Mouse (Mus musculus): ENCODE measurements at regions not wholly inside any gene's neighbourhood (a gene's known extent, or its start where the extent isn't known, plus 50 kb on each side); places are given as distances from the start of the nearest gene placed in this dataset.
"Not testable (repeated sequence)": the region's sequence is repeated elsewhere in the genome, so short reads cannot be mapped to it uniquely, and the experiment has no call there.

- DNase-seq, result not testable (repeated sequence)
Measured at GRCm38 (mm10) chr13:61957197-61957596, 172.5 kb upstream of the Zfp808 start.

GRCm38 (mm10) chr13:61978856-61979255 lies 150.8 kb upstream of the Zfp808 start:
- not testable (repeated sequence) for DNase-seq

DNA sequence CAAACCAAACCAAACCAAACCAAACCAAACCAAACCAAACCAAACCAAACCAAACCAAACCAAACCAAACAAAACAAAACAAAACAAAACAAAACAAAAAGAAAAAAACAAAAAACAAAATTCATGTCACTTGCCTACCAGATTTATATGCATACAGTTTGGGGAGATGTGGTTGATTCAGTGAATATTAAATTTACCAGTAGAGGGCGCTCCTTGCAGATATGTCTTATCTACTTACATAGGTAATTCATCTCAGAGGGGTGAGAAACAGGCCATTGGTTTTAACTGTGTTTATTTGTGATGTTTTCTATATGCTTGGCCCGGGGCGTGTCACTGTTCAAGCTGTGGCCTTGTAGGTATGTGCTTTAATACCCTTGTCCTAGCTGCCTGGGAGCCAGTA lies 133.2 kb upstream of the Zfp808 start:
- not testable (repeated sequence) for DNase-seq

DNA sequence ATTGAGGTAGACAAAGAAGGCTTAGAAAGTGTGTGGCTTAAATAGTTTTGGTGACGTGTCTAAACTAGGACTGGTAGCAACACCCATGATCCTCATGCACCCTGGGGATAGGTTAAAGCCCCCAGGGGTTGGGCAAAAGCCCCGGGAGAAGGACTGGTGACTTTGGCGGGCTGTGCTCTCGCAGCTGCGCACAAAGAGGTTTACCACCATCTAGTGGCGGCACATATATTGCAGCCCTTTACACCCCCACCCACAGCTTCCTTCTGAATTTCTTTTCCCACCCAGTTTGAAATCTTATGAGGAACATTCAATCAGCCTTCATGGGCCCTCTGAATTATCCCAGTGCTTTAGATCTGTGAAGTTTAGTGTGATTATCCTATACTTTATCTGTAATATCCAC lies 130.9 kb upstream of the Zfp808 start:
- DNase-seq, result peak in 1 of 2 experiments; percentile 32

- peak in 1 of 2 experiments; percentile 58 for DNase-seq
Measured at GRCm38 (mm10) chr13:62007321-62007720, 122.4 kb upstream of the Zfp808 start.

DNA sequence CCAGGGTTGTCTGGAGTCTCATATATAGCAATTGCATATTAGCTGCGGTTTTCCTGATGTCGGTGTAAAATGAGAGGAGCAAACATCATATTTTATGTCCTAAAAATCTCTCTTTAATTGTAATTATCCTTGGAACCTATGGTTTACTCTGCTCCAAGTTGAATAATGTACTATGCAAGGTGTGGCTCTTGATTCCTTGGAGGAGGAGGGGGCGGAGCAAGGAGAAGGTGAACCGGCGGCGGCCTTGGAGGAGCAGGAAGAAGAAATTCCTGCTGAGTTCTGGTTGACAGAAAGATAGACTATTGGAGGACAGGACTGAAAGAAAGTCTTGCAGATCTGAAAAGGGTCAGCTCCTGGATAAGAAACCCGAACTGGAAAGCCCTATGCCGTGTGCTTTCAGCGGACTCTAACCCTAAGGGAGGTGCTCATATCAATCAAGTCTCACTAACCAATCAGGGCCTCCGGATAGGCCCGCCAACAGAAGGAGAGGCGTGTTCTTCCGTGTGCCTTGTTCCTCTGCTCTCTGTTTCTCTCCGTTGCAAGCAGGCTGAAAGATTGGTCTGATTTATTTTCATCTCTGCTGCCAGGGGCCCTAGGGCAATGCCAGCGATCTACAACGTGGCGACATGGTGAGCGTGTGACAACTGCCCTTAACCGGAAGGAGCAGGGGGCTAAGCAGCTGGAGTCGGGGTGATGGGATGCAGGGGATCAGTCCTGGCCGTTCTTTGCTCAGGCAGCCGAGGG lies 114.1 kb upstream of the Zfp808 start:
- peak; percentile 39 to 62 for DNase-seq

DNA sequence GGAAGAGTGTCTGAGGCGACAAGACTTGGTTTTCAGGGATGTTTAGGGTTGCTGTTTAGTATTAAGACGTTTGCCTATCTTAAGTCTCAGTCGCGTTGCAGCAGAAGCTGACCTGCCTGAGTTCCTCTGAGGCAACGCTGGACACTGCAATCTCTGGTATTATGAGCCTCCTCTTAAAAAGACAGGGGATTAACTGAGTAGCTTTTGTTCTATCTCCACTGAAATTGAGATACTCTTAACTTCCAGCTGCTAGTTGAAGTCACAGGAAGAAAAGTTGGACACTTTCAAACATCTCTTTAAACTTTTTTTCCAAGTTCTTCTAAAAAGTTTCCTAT lies 113.6 kb upstream of the Zfp808 start:
- not testable (repeated sequence) for DNase-seq

DNA sequence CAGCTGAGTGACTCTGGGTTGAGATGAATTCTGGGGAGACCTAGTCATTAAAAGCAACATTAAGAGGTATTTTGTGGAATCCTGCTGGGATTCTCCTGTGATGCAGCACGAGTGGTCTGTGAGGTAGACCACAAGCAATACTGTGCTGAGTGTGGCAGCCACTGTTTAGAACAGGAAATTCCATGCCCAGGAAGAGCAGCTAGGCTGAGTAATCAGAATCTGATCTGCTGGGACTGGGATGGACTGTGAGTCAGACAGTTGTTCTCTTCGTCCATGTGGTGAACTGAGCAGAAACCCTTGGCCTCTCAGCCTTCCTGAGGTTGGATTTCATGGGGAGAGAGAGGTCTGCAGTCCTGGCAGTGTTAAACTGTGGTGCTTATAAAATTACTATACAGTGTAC lies 92.0 kb upstream of the Zfp808 start:
- DNase-seq, result not testable (repeated sequence)

DNA sequence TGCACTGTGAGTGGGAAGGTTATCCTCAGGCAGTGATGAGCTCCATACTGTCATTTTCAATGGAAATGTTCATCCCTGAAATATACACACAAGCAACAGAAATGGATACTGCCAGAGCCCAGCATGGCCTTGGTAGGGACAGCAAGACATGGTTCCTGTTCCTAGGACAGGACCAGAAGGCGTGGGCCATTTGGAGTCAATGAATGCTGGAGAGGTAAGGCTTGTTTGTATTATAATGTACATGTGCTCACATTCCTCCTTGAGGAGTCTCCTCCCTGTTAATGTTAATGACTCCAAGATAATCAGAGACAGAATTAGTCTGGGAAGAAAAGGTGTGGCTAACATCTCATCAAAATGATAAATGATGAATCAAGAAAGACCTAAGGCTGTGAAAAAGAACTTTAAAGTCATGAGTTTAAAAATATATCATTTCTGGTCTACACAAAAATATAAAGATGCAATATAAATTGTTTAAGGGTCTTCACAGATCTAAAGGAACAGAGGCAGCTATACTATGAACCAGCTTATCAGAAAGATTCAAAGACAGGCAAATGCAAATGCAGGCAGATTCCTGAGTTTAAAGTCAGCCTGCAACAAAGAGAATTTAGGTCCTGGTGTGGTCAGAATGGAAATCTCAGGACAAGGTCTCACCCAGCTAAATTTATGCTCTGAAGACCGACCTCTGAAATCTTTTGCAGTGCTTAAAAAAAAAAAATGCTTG lies 51.6 kb upstream of the Zfp808 start:
- not testable (repeated sequence) for DNase-seq

DNA sequence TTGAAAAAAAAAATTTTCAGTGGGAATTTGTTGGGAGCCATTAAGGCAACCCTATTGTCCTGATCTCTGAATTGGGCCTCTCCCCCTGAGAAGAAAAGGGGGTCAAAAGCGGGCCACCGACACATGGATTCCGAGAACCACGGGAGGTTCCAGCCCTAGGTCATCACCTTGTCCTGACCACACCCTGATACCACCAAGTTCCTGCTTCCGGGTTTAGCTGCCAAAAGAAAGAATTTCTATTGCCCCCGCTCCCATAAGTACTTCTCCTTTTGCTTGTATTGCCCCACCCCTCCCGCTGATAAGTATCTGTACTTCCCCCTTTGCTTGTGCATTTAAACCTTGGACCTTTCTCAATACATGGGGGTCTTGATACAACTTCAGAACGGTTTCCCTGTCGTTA lies 50.8 kb upstream of the Zfp808 start:
- DNase-seq, result not testable (repeated sequence)
